Mouse (Mus musculus) ES-Bruce4 (cell line): Measurements from ENCODE around the gene Sgsh. TPM values are rescaled to one million over a fixed set of nuclear protein-coding genes. Genes with fewer than 3 reads are reported as not detected.
A peak's percentile ranks its signal among the peaks of the same experiment; 100 is the strongest.

Experiments used
- H3K27ac ChIP-seq: 2 replicates; pipeline ENCODE4 v1.5.1; 2012; ENCODE audit warnings: low read length, inconsistent platforms; ENCODE audit not compliant: insufficient read depth
- H3K27me3 ChIP-seq: 2 replicates; pipeline ENCODE4 v1.6.1; 2012; ENCODE audit warnings: mild to moderate bottlenecking, low read length, inconsistent platforms; ENCODE audit not compliant: control insufficient read depth, poor library complexity, insufficient read depth, severe bottlenecking
- H3K36me3 ChIP-seq: 2 replicates; pipeline ENCODE4 v1.6.1; 2012; ENCODE audit warnings: inconsistent platforms, mild to moderate bottlenecking, low read length, moderate library complexity; ENCODE audit not compliant: control insufficient read depth, poor library complexity, insufficient read depth, severe bottlenecking
- H3K4me1 ChIP-seq: one replicate; pipeline ENCODE4 v1.8.1; 2011; ENCODE audit warnings: low read length; ENCODE audit not compliant: control insufficient read depth, insufficient read depth
- H3K4me3 ChIP-seq: 2 replicates; pipeline ENCODE4 v1.5.1; 2011; ENCODE audit warnings: low read depth, mild to moderate bottlenecking, low read length
- H3K9ac ChIP-seq: 2 replicates; pipeline ENCODE4 v1.6.1; 2012; ENCODE audit warnings: low read depth, mild to moderate bottlenecking, inconsistent platforms; ENCODE audit not compliant: poor library complexity, severe bottlenecking
- H3K9me3 ChIP-seq: replicated peaks from 2 replicates; pipeline ENCODE4 v1.6.1; 2012; ENCODE audit warnings: mild to moderate bottlenecking, low read length, inconsistent platforms; ENCODE audit not compliant: control insufficient read depth, poor library complexity, insufficient read depth, severe bottlenecking
- CTCF ChIP-seq: IDR thresholded peaks from one replicate; pipeline ENCODE4 v1.8.1; 2011; ENCODE audit warnings: low read depth, low read length
- EP300 ChIP-seq: IDR thresholded peaks from 2 replicates; pipeline ENCODE4 v1.6.1; 2011; ENCODE audit warnings: low read depth, low read length; ENCODE audit not compliant: insufficient read depth
- POLR2A ChIP-seq: IDR thresholded peaks from one replicate; pipeline ENCODE4 v1.8.1; 2011; ENCODE audit warnings: low read length; ENCODE audit not compliant: insufficient read depth
- polyA plus RNA-seq: library from polyadenylated mRNA; stranded (reverse); fragments of >200 nt; gene quantifications from 2 replicates; pipeline ENCODE4 v1.2.4, GENCODE M21; 2011; ENCODE audit warnings: low read depth; ENCODE audit not compliant: missing spikeins, insufficient read depth, insufficient read length

Sgsh gene
- polyA plus RNA-seq, 1 experiment: 3.3 TPM

GRCm38 (mm10) chr11:119362769-119363533 is 7.6 kb upstream of the Sgsh start:
- no peaks in the 10 kb centered on the region for H3K4me1 ChIP-seq
- H3K27me3 ChIP-seq: no peaks in the 10 kb centered on the region
- H3K9ac ChIP-seq: no peak overlapping the region
- TF ChIP-seq CTCF: no peak
- no peak for TF ChIP-seq POLR2A
- TF ChIP-seq EP300: no peak
- no peaks in the 10 kb centered on the region for H3K9me3 ChIP-seq
- H3K4me3 ChIP-seq: peak overlapping the region; percentile 31
- no peaks in the 10 kb centered on the region for H3K36me3 ChIP-seq
- H3K27ac ChIP-seq: no peak overlapping the region

DNA sequence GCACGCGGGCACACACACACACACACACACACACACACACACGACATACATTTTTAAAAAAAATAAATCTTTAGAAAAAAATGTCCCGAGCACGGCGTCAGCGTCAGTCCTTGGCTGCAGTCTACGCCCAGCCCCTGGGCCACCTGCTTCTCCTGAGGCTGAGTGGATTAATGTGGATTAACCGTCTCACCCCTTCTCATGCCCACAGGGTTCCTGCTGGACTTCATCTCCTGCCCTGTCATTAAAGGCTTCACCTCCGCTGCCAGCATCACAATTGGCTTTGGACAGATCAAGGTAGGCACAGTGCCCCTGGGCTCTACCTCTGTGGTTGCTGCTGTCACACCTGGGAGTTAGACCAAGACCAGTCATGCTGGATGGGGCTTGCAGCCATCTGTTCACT is 3.8 kb upstream of the Sgsh start:
- no peaks in the 10 kb centered on the region for H3K4me1 ChIP-seq
- no peaks in the 10 kb centered on the region for H3K36me3 ChIP-seq
- H3K27me3 ChIP-seq: no peaks in the 10 kb centered on the region
- TF ChIP-seq EP300 (no peak), POLR2A (no peak), CTCF (no peak)
- H3K9me3 ChIP-seq: no peaks in the 10 kb centered on the region
- H3K9ac ChIP-seq: no peak overlapping the region
- no peak overlapping the region for H3K4me3 ChIP-seq
- no peak overlapping the region for H3K27ac ChIP-seq

GRCm38 (mm10) chr11:119354798-119355442 is 416 bp downstream of the Sgsh start:
- Histone ChIP-seq H3K4me3 (peak overlapping the region; percentile 77), H3K9me3 (no peaks in the 10 kb centered on the region), H3K27me3 (no peaks in the 10 kb centered on the region), H3K36me3 (no peaks in the 10 kb centered on the region), H3K9ac (peak overlapping the region; percentile 63), H3K4me1 (no peaks in the 10 kb centered on the region), H3K27ac (no peak overlapping the region)
- TF ChIP-seq POLR2A (no peak), EP300 (no peak), CTCF (no peak)

DNA sequence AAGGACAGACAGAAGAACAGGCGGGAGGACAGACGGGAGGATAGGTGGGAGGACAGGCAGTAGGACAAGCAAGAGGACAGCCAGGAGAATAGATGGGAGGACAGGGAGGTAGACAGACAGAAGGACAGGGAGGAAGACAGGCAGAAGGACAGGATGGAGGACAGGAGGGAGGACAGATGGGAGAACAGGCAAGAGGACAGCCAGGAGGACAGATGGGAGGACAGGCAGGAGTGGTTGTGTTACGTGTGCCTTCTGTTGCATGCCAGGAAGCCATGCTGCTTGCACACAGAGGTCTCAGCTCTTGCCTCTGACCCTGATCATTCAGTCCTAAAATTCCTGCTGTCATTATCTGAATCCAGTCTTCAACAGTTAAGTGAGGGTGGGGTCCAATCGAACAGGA is 1.4 kb downstream of the Sgsh start:
- no peak for TF ChIP-seq CTCF
- no peak for TF ChIP-seq POLR2A
- no peak for TF ChIP-seq EP300
- no peaks in the 10 kb centered on the region for H3K9me3 ChIP-seq
- no peak overlapping the region for H3K27ac ChIP-seq
- no peak overlapping the region for H3K4me3 ChIP-seq
- H3K9ac ChIP-seq: no peak overlapping the region
- no peaks in the 10 kb centered on the region for H3K4me1 ChIP-seq
- no peaks in the 10 kb centered on the region for H3K36me3 ChIP-seq
- H3K27me3 ChIP-seq: no peaks in the 10 kb centered on the region

DNA sequence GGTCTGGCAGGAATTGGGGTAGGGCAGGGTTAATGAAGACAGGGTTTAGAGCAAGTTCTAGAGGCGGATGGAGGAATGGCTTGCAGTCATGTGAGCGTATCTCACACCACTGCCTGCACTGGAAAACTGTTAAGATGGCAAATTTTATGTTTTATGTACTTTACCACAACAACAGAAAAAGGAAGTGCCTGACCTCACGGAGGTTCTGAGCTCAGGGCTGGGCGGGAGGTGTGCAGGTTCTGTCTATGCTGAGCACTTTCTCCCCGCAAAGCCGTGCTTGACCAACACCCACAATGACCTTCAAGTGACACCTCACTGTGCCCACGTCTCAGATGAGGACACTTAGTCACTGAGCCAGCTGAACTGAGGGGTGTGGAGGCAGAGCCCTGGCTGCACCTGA is 3.2 kb downstream of the Sgsh start:
- Histone ChIP-seq H3K9ac (no peak overlapping the region), H3K36me3 (no peaks in the 10 kb centered on the region), H3K9me3 (no peaks in the 10 kb centered on the region), H3K4me3 (no peak overlapping the region), H3K27me3 (no peaks in the 10 kb centered on the region), H3K4me1 (no peaks in the 10 kb centered on the region), H3K27ac (no peak overlapping the region)
- TF ChIP-seq CTCF: no peak
- TF ChIP-seq POLR2A: no peak

DNA sequence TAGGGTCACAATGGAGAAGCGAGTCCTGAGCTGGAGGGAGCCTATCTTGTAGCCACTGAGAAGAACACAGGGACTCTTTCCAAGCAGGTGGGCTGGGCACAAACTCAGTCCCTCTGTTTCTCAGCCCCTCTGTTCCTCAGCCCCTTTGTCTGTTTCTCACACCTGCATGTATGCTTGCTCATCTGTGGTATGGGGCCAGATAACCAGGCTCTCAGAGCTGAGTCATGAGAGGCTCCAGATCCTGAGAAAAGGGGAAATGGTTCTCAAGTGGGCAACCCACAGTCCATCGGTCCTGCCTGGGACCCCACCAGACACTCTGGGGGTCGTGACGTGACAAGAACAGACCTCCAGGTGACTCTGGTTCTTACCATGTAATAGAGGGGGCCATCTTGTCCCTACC is 8.2 kb downstream of the Sgsh start:
- Histone ChIP-seq H3K9ac (no peak overlapping the region), H3K4me3 (no peak overlapping the region), H3K36me3 (no peaks in the 10 kb centered on the region), H3K4me1 (no peaks in the 10 kb centered on the region), H3K9me3 (no peaks in the 10 kb centered on the region), H3K27me3 (no peaks in the 10 kb centered on the region), H3K27ac (no peak overlapping the region)
- TF ChIP-seq CTCF (no peak), POLR2A (no peak), EP300 (no peak)
